Mouse (Mus musculus) right cerebral cortex, postnatal 36 days (tissue): ENCODE measurements around the gene Myo18a.
"Not testable (repeated sequence)": the region's sequence is repeated elsewhere in the genome, so short reads cannot be mapped to it uniquely, and the experiment has no call there.

Source experiments
- DNase-seq, 2 experiments: peaks; one replicate each; pipeline ENCODE4 v3.0.0; 2022; ENCODE audit warnings: low spot score in 2 of 2, mixed read lengths in 1 of 2

Myo18a gene

GRCm38 (mm10) chr11:77762783-77763672, at the start of gene Myo18a:
Myo18a (plus strand) TSS chr11:77763246.
- DNase-seq = peak; percentile 45 to 68

- DNase-seq = no peak
Measured at GRCm38 (mm10) chr11:77713736-77714135, 49.3 kb upstream of the Myo18a start.

- no peak for DNase-seq
Measured at GRCm38 (mm10) chr11:77719055-77719454, 44.0 kb upstream of the Myo18a start.

- no peak for DNase-seq
Measured at GRCm38 (mm10) chr11:77721389-77721788, 41.7 kb upstream of the Myo18a start.

GRCm38 (mm10) chr11:77724766-77725165, 38.3 kb upstream of the Myo18a start:
- no peak for DNase-seq

DNA sequence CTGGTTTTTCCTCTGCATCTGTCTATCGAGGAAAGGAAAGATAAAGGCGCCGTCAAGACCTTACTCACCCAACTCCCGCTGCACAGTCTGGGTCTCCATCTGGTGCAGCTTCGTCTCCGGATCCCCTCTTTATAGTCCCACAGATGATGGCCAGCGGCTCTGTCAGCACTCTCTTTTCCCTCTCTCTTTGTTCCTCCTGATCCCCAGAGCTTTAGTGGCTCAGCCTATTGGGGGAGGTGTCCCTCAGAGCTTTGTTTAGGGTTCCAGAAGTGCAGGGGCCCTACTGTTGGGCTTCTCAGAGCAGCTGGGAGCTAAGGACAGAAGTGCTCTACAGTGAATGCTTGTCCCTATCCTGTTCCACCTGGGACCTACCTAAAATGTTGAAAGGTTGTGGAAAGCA, 37.9 kb upstream of the Myo18a start, which contains the start of gene Cryba1:
Gene Cryba1, minus strand, starts transcription at position 101 of the 400 bp plus-strand sequence.
- DNase-seq = no peak

DNA sequence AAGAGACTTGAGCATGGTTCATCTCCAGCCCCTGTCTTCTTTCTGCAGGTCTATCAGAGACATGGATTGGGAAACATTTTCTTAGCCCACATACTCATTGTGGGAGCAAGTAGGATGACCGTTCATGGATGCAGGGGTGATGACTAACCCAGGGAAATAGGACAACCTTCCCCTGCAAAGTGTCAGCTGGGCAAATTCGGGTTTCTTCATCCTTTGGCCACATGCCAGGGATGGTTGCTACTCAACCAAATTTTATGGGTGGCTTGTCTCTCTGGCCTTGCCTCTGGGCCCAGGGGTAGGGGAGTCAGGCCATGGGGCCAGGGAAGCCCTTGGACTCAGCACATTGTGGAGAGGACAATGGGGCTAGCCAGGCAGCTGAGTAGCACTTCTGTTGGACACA, 34.5 kb upstream of the Myo18a start:
- no peak for DNase-seq

- DNase-seq = peak; percentile 66 to 69
Measured at GRCm38 (mm10) chr11:77737289-77737688, 25.8 kb upstream of the Myo18a start.

DNA sequence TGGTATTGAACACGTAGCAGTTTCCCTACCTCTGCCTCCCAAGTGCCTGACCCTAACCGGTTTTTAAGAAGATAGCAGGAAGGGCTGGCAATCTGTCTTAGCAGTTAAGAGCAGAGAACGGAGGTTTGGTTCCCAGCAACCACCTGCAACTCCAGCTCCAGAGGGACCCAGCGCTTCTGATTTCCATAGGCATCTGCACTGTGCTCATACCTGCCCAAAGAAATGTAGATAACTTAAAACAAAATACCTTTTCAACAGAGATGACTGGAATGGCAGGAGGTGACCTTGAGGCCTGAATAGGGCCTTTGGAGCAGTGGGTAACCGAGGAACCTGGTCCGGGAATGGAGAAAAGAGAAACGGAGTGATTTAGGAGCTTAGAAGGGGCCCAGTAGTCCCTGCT, 24.5 kb upstream of the Myo18a start:
- DNase-seq = no peak

DNA sequence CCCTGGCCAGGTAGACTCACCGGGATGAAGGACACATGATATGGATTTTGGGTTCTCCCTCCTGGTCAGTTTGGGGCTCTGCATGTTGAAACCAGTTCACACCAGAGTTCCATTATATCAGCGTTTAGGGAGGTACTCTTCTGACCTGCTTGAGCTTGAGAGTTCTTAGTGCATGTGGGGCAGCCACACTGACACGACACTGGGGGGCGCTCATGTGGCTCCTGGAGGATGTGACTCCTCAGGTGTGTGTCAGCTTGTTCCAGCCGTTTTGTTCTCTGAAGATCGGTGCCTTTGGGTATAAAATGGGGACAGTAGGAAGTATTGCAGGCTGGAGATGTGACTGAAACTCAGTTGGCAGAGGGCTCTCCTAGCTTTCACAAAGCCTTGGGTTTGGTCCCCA, 19.1 kb upstream of the Myo18a start:
- no peak for DNase-seq

DNA sequence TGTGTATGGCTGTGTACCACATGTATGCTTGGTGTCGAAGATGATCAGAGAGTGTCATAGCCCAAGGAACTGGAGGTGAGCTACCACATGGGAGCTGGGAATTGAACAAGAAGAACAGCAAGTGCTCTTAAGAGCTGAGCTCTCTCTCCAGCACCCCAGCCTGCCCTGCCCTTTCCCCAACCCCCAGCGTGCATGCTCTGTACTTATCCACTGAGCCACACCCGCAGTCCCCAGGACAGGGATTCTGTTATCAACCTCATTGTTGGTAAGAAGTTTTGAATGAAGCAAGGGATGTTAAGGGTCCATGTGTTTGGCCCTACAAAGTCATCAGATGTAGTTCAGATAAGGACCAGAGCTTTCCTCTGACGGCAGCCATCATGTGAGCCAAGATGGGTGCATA, 16.4 kb upstream of the Myo18a start:
- no peak for DNase-seq

DNA sequence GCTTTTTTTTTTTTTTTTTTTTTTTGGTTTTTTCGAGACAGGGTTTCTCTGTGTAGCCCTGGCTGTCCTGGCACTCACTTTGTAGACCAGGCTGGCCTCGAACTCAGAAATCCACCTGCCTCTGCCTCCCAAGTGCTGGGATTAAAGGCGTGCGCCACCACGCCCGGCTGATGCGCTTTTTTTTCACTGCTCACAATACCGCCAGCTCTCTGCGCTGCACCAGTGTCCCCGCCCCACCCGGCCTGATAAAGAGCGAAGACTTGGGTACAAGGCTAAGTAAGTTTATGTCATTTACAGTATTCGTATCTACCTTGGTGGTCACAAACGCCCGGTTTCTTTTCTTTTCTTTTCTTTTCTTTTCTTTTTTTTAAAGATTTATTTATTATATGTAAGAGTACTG, 15.9 kb upstream of the Myo18a start:
- DNase-seq = not testable (repeated sequence)

- DNase-seq = no peak
Measured at GRCm38 (mm10) chr11:77748996-77749395, 14.1 kb upstream of the Myo18a start.

- DNase-seq = no peak
Measured at GRCm38 (mm10) chr11:77752525-77752924, 10.5 kb upstream of the Myo18a start.

GRCm38 (mm10) chr11:77753469-77753868, 9.6 kb upstream of the Myo18a start:
- DNase-seq = no peak

DNA sequence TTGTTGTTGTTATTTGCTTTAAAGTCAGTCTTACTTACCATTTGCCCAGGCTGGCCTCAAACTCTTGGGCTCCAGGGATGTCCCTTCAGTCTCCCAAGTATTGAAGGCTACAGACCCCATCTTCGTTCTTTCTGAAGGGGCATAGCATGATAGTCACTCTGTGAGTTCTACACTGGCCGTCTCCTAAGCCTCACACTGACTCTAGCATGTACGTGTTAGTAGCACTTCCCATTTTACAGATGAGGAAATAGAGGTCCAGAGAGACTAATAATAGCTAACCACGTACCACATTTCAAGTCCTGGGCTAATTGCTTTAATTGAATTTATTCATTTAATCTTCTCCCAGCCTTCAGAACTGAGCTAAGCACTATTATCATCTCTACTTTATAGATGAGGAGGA, 3.0 kb upstream of the Myo18a start:
- no peak for DNase-seq

GRCm38 (mm10) chr11:77763673-77764340, 761 bp downstream of the Myo18a start:
- peak in 1 of 2 experiments; percentile 34 for DNase-seq

- peak in 1 of 2 experiments; percentile 60 for DNase-seq
Measured at GRCm38 (mm10) chr11:77764694-77765458, 1.8 kb downstream of the Myo18a start.

GRCm38 (mm10) chr11:77765459-77765777, 2.4 kb downstream of the Myo18a start:
- no peak for DNase-seq

GRCm38 (mm10) chr11:77766351-77767001, 3.4 kb downstream of the Myo18a start:
- peak in 1 of 2 experiments; percentile 46 for DNase-seq

- DNase-seq = no peak
Measured at GRCm38 (mm10) chr11:77769496-77769895, 6.5 kb downstream of the Myo18a start.

DNA sequence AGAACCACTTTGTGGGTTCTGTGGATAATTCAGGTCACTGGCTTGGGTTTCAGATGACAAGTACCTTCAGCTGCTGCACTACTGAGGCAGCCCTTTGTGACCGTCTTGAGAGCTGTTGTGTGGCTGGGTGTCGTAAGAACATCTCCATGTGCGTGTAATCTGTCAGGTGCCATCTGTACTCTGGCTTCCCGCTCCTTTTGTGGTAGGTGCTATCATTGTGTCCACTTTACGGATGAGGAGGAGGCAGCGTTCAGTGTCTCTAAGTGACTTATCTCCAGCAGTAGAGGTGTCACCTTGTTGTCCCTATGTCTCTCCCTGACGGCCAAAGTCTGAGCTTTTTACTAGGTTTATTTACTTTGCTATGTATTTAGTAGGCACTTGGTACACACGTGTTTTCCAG, 7.3 kb downstream of the Myo18a start:
- no peak for DNase-seq
